Mouse (Mus musculus): ENCODE measurements around the gene Ndufb8.

The Ndufb8 gene

DNA sequence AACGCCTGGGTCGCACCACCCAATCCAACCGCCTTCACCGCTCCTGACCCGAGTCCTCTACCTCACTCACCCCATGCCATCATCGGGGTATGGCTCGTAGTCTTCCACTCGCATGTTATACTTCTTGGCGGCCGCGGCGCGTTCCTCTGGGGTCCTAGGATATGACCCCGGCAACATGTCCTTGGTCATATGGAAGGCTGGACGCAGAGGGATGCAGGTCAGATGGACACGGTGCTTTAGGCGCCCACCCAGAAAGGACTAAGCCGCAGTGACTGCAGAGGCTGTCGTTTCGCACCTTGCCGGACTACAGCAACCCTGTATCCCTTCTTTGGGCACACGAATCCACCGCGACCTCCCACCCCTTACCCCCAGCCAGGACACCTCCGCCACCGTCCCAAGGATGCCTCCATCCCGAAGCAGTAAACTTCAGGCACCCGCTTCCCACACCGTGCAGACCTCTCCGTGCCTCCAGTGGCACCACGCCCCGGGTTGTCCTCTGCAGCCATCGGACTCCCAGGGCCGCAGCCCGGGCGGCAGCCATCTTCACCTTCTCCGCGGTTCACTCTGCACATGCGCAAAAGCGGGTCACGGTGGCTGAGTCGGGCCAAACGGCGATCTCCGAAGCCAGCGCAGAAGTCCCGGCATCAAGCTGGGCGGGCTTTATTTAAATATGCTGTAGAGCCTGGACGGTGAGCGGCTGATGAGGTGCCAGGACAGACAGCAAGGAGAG, at the start of gene Ndufb8:
Gene Ndufb8, minus strand, starts transcription at position 580 of the 730 bp plus-strand sequence.
- peak; percentile 89 for DNase-seq (ENCODE audit: extremely low read depth, low read depth)

DNA sequence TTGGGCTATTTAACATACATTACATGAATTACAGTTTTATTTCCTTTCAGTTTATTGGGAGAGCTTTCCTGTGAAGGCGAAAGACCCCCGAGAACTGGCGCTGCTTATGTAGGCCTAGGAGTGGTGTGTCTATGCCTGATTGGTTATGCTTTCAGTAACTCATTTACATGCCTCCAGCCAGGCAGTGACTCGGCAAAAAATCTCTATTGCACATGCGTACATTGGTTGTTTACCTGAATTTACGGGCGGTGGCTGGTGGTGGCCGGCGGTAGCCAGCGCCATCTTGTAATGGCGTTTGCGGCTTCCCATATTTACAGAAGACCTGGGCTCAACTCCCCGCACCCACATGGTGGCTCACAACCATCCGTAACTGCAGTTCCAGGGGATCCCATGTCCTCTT, 38.9 kb upstream of the Ndufb8 start:
- no peak for DNase-seq (ENCODE audit: extremely low read depth, low read depth)

DNA sequence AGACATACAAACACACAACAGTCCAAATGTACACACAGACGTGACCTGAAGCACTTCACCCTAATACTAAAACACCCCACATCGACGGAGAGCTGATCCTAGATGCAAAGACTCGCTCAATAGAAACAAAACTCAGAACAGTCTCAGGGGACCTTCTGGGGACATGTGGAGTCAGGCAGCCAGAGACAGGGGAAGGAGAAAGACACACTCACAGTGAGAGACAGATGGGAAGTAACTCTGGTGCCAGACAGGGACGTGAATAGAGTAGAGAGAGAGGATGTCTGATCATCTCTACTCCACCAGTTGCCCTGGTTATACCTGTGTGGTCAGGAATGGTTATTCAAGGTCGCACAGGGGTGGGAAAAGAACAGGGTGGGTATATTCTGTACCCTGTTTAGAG, 36.4 kb upstream of the Ndufb8 start:
- DNase-seq (ENCODE audit: extremely low read depth, low read depth), result no peak

DNA sequence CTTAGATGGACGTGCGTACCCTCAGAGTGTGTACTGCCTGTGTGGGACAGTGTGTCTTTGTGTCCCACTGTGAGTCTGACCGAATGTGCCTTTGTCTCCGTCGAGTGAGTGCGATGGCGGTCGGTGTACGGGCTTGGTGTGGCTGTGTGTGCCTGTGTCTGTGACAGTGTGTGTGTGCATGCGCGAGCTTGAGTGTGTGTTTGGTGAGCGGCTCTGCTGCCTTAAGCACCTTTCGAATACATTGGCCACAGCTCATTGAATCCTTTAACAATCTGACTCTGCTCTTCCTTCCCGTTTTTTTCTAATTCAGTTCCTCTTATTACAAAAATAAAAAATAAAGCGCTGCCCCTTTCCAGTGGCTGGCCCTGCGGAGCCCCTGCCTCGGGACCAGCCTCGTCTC, 35.8 kb upstream of the Ndufb8 start:
- no peak for DNase-seq (ENCODE audit: extremely low read depth, low read depth)

DNA sequence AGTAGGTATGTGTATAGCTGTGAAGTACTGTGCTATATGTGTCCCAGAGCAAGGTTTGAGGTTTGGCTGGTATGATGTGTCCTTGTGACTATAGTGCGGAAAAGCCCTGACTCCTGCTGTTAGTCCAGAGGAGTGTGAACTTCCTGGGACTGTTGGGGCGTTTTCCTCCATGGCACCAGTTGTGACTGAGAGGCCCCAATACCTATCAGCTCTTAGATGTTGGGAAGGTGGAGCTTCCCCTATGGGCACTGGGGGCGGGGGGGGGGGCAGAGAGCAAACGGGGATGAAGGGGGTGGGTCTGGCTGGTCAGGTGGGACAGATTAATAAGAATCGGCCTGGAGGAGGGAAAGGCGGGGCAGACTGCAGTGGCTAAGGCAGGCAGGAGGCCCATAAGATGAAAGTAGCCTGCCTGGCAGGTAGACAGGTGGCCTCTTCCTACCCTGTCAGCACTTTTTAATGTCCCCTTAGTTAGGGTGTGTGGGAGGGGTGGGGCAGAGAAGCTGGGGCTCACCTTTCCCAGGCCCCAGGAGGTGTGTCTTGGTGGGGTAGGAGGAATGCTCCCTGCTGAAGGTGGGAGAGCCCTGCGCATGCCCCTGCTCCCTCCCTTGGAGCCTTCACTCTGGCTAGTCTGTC, 34.5 kb upstream of the Ndufb8 start:
- no peak for DNase-seq (ENCODE audit: extremely low read depth, low read depth)

DNA sequence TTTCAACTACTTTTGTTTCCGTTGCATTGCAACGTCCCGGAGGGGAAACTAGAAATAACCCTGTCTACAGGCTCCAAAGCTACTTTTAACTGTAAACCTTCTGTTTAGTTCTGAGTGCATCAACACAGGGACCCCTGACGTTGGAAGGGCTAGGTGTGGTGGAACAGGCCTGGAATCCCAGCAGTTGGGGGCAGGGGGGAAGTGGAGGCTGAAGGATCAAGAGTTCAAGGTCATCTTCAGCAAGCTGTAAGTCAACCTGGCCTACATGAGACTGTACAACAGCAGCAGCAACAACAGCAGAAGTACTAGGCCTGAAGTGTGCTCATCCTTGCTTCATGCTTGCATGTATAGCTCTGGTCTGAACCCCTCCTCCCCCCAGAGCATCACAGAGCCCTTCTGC, 32.8 kb upstream of the Ndufb8 start:
- DNase-seq (ENCODE audit: extremely low read depth, low read depth), result no peak

DNA sequence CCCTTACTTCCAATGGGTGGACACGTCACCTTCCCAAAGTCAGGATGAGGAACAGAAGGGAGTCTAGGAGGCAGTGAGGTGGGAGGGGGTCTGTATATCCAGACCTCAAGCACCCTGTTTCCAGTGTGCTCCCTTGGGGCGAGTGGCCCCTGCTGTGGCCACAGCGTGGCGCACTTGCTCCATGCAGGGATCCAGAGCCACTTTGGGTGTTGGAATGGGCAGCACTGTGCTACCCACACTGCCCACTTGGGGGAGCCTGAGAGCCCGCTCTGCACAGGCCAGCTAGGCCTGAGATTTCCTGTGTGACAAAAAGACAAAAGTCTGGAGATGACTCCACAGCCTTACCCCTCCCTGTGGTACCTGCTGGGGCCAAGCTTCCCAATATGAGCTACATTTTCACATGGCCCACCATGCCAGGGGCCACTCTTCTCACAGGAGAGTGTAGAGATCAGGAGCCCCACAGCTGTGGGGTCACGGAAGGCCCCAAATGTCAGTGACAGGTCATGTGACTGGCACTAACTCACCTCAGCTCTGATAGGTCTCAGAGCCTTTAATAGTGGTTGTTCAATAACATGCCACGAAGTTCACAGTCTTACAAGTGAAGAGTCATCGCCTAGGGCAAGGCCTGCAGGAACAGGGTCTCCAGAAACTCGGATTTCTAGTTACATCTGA, 27.5 kb upstream of the Ndufb8 start:
- peak; percentile 65 for DNase-seq (ENCODE audit: extremely low read depth, low read depth)

DNA sequence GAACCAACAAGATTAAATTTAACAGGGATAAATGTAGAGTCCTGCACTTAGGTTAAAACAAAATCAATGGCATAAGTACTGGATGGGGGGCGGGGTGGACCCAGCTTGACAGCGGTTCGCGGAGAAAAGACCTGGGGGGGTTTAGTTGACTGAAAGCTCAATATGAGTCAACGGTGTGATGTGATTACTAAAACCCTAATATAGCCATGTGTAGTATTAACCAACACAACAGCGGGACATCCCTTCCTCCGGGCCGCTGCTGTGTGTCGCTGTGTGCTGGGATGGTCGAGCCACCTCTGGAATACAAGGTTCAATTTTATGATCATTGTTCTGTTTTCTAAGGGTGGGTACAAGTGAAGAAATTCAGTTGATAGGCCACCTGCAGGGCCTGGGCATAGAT, 26.9 kb upstream of the Ndufb8 start:
- DNase-seq (ENCODE audit: extremely low read depth, low read depth), result no peak

DNA sequence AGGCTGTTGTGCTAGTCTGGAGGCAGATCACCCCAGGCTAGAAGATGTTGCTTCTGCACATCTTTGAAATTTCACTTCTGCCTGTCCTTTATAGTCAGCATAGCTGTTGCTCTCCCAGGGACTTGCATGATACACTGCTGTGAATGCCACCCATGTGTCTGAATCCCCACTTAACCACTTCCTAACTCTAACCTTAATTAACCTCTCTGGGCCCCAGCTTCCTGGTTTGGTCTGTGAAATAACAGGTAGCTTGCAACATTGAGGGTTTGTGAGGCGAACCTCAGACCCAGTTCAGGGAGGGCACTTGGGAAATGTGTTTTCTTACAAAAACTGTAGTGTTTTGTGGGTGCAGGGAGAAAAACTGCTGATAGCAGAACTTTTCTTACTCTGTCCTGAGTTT, 22.8 kb upstream of the Ndufb8 start:
- no peak for DNase-seq (ENCODE audit: extremely low read depth, low read depth)

DNA sequence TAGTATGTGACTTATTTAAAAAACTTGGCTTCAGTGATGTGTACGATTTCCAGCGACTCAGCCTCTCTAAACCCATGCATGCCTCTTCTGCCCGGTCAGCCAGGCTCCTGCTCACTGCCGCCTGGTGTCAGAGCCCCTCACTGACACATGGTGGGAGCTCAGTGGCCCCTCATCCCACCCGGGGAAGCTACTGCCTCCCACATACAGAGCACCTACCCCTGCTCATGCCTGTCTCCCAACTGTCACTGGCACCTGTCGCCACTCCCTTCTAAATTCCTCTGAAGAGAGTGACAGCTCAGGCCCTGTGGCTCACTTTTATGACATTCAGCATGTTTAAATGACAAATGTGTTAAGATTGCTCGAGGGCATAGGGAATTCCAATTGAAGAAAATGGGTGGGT, 21.0 kb upstream of the Ndufb8 start:
- no peak for DNase-seq (ENCODE audit: extremely low read depth, low read depth)

DNA sequence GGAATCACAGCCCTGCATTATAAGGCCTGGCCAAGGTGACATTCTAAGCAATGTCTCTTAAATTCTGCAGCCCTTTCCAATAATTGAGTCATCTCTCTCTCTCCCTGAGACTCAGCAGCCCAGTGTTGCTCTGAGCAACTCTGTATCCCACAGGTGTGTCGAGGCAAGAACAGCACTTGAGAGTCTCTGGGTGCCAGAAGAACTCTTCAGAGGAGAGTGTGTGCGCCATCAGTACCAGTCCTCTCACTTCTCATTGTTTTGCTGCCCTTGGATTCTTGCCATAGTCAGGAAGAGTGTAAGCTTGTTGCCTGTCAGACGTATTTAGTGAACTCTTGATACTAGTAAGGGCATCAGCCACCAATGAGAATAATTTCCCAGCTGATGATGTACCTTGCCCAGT, 12.5 kb upstream of the Ndufb8 start:
- no peak for DNase-seq (ENCODE audit: extremely low read depth, low read depth)

DNA sequence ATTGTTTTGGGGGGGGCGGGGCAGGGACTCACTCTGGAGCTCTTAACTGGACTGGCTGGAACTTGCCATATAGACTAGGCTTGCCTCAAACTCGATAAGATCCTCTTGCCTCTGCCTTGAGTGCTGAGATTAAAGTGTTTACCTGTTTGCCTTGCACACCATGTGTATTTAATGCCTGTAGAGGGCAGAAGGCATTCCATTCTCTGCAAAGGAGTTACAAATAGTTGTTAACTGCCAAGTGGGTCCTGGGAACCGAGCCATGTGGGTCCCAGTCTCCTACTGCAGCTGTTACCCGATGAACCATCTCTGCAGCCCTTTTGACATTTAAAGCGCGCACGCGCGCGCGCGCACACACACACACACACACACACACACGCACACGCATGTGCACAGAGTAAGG, 8.8 kb upstream of the Ndufb8 start:
- DNase-seq (ENCODE audit: extremely low read depth, low read depth), result no peak

DNA sequence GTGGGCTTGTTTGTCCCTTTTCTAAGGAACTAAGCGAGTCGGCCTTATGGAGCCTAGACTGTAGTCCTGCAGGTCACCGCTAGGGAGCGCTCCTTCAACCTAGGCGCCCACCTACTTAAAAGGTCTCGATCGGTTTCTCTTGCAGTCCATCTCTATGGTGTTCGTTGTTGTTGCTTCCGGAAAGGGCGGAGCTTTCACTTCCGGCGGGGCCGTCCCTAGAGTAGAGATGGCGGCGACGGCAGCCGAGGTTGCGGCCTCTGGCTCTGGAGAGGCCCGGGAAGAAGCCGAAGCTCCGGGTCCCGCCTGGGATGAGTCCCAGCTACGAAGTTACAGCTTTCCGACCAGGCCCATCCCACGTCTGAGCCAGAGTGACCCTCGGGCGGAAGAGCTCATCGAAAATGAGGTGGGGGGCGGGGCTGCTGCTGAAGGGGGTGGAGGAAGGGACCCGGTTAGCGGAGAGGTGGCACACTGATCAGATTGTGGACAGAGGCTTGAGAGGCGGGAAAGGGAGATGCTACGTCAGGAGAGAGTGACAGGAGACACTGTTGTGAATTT, 7.5 kb upstream of the Ndufb8 start, which contains the start of gene Hif1an:
Gene Hif1an, plus strand, starts transcription at position 199 of the 555 bp plus-strand sequence.
- peak; percentile 97 for DNase-seq (ENCODE audit: extremely low read depth, low read depth)

DNA sequence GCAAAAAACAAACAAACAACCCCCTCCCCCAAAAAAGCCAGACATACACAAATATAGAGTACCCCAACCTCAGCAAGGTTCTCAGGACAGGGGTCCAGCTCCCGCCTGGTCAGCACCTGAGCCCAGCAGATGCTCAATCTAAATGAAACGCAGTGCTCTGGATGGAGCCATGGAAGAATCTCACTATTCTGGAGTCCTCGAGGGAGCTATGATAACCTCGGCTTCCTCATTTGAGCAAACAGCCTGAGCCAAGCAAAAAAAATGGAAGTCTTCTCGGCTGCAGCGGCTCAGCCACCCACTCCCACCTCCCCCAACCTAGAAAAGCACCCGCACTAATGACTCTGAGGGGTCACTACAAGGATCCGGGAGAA, 765 bp downstream of the Ndufb8 start:
- peak; percentile 56 for DNase-seq (ENCODE audit: extremely low read depth, low read depth)

DNA sequence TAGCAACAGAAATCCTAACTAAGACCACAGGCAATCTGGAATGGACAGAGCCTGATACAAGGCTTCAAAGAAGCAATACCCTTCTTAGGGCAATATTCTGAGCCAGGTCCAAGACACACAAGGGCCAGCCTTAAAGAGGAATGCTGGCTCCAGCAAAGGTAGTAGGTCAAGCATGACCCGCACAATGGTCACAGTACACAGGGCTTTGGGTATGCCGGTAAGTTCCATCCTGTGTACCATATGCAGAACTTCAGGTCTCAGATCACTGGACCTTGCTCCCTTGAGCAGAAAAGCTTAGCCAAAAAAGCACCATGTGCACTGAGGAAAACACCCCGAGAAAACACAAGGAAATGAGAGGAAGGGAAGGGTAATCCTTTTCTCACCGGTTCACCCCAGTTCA, 2.0 kb downstream of the Ndufb8 start:
- DNase-seq (ENCODE audit: extremely low read depth, low read depth), result no peak

DNA sequence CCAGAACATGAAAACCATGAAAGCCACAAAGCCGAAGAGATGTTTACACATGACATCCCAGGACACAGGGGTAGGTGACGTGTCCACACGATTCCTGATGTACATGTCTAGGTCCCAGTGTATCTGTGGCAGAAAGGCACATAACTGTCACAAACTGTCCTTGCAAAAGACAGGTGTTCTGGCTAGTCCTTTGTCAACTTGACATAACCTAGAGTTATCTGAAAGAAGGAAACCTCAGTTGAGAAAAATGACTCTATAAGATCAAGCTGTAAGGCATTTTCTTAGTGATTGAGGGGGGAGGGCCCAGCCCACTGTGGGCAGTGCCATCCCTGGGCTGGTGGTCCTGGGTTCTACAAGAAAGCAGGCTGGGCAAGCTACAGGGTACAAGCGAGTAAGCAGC, 2.5 kb downstream of the Ndufb8 start, which contains the start of gene Gm20538:
Gene Gm20538, minus strand, starts transcription at position 101 of the 400 bp plus-strand sequence.
- DNase-seq (ENCODE audit: extremely low read depth, low read depth), result no peak

DNA sequence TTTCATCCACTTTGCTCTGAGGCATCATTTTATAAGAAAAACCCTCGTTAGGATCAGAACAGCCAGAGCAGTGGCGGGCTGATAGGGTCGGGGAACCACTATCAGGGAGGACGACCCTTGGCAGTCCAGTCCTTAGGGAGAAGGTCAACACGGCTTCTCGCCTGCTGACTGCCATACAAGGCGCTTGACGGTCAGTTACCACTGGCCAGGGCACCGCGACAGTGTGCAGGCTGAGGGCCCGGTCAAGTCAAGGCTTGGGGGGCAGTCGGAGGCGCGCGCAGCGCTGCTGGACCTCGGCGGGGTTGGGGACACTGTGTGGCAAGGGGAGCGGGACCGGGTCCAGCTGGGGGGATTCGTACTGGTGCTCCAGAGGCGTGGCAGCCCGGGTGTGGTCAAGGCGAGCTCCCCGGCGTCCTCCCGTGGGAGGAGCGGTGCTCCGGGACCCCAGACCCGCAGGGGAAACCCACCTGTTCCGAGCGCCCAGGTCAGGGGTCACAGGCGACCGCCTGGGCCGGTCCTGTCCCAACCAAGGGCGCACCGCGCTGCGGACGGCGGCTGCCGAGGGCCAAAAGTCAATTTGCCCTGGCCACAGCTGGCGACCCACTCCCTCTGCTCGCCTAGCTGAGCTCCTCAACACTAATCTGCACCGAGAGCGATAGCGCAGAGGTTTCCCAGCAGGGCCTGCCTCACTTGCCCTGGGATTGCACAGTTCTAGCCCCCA, 9.8 kb downstream of the Ndufb8 start, which contains the start of gene Sec31b:
Gene Sec31b, minus strand, starts transcription at position 544 of the 721 bp plus-strand sequence.
- no peak for DNase-seq (ENCODE audit: extremely low read depth, low read depth)

DNA sequence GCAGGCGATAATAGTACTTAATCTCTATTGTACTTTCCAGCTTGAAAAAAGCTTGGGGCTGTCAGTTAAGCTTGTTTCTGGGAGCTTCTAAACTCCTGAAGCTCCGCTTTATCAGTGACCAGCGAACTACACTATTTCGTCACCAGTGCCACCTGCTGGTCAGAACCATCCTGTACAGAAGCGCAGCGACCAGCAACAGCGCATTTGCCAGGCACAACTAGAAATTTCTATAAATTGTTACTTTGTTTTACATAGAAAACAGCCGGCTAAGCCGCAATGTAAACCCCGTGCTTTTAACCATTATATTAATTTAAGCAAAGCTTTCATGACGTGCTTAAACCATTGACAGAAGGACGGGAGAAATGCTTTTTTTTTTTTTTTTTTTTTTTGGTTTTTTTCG, 10.5 kb downstream of the Ndufb8 start:
- DNase-seq (ENCODE audit: extremely low read depth, low read depth), result peak; percentile 73

DNA sequence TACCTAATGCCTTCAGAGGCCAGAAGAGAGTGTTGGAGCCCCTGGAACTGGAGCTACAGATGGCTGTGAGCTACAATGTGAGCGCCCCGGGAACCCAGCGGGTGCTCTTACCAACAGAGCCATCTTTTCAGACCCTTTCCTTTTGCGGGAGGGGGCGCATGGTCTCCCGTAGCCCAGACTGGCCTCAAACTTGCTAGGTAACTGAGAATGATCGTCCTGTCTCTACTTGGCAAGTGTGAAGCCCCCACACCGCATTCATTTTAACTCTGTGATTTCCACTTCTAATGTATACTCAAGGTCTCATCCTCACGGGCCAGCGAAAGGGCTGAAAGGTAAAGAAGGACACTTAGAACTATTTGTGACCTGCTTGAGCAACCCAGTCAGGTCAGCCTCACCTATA, 10.9 kb downstream of the Ndufb8 start:
- DNase-seq (ENCODE audit: extremely low read depth, low read depth), result no peak

DNA sequence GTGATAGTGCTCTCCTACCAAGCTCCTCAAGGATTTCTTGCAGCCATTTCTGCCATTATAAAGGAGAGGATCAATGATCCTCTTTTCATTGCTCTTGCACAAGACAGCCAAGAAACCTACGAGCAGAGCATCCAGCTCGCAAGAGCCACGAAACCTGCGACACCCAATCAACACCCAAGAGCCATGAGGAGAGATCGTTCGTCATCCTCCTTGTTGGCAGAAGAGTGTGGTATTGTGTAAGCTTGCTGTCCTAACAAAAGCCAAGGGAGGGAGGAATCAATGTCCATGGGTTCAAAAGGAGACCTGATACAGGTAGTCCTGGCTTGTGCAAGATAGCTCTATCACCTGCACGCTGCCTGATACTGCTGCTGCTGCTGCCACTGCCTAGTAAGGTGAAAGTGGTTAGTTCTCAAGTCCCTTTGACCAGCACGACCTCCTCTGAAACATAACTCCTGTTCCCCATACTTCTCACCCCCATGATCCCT, 12.5 kb downstream of the Ndufb8 start:
- DNase-seq (ENCODE audit: extremely low read depth, low read depth), result no peak

DNA sequence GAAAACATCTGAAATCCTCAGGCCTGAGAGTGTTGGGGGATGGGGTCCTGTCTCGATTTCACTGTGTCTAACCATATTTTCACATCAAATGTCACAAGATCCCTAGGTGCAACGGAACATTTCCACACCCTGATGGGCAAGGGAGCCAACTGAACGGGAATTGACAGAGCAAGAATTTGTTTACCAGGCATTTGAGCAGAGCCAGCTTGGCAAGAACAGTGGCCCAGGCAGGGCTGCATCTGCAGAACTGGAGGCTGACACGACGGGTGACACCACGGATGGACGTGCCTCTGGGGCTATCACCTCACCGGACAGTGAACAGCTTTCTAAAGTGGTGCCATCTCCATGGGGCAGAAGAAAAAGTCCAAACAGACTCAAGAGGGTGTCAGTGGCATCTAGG, 17.8 kb downstream of the Ndufb8 start:
- no peak for DNase-seq (ENCODE audit: extremely low read depth, low read depth)

All from MEL-GATA-1-ER (cell line).